Mouse (Mus musculus): ENCODE results near the gene Frmpd1. TPM values are rescaled to one million over a fixed set of nuclear protein-coding genes. Genes with fewer than 3 reads are reported as not detected.

The Frmpd1 gene
- polyA plus RNA-seq, 1 experiment: 4.5 TPM

GRCm38 (mm10) chr4:45158608-45159007, 26.1 kb upstream of the Frmpd1 start:
- Histone ChIP-seq H3K9me3 (replicated peaks; ENCODE audit: control insufficient read depth, insufficient read depth, low read length, poor library complexity, severe bottlenecking) (no peaks in the 10 kb centered on the region), H3K36me3 (ENCODE audit: control insufficient read depth, insufficient read depth, low read length, poor library complexity, severe bottlenecking) (no peaks in the 10 kb centered on the region), H3K27me3 (ENCODE audit: control insufficient read depth, insufficient read depth, low read length, poor library complexity, severe bottlenecking) (no peaks in the 10 kb centered on the region), H3K4me1 (ENCODE audit: control insufficient read depth, insufficient read depth, low read length) (no peaks in the 10 kb centered on the region), H3K4me3 (ENCODE audit: low read depth, low read length) (no peak overlapping the region), H3K27ac (ENCODE audit: insufficient read depth, low read length) (no peak overlapping the region), H3K9ac (ENCODE audit: low read depth, poor library complexity, severe bottlenecking) (no peak overlapping the region)
- TF ChIP-seq EP300 (IDR thresholded peaks at IDR 0.05; ENCODE audit: insufficient read depth, low read depth, low read length) (no peak), POLR2A (IDR thresholded peaks at IDR 0.05; ENCODE audit: insufficient read depth, low read length) (no peak), CTCF (IDR thresholded peaks at IDR 0.05; ENCODE audit: low read depth, low read length) (no peak)

GRCm38 (mm10) chr4:45160773-45161172, 23.9 kb upstream of the Frmpd1 start:
- no peak overlapping the region for H3K9ac ChIP-seq (ENCODE audit: low read depth, poor library complexity, severe bottlenecking)
- no peaks in the 10 kb centered on the region for H3K36me3 ChIP-seq (ENCODE audit: control insufficient read depth, insufficient read depth, low read length, poor library complexity, severe bottlenecking)
- TF ChIP-seq CTCF (IDR thresholded peaks at IDR 0.05; ENCODE audit: low read depth, low read length) (no peak), POLR2A (IDR thresholded peaks at IDR 0.05; ENCODE audit: insufficient read depth, low read length) (no peak), EP300 (IDR thresholded peaks at IDR 0.05; ENCODE audit: insufficient read depth, low read depth, low read length) (no peak)
- no peak overlapping the region for H3K4me3 ChIP-seq (ENCODE audit: low read depth, low read length)
- no peaks in the 10 kb centered on the region for H3K27me3 ChIP-seq (ENCODE audit: control insufficient read depth, insufficient read depth, low read length, poor library complexity, severe bottlenecking)
- no peaks in the 10 kb centered on the region for H3K4me1 ChIP-seq (ENCODE audit: control insufficient read depth, insufficient read depth, low read length)
- no peak overlapping the region for H3K27ac ChIP-seq (ENCODE audit: insufficient read depth, low read length)
- no peaks in the 10 kb centered on the region for H3K9me3 ChIP-seq (replicated peaks; ENCODE audit: control insufficient read depth, insufficient read depth, low read length, poor library complexity, severe bottlenecking)

- H3K4me1 ChIP-seq (ENCODE audit: control insufficient read depth, insufficient read depth, low read length): no peaks in the 10 kb centered on the region
- TF ChIP-seq CTCF (IDR thresholded peaks at IDR 0.05; ENCODE audit: low read depth, low read length) (no peak), EP300 (IDR thresholded peaks at IDR 0.05; ENCODE audit: insufficient read depth, low read depth, low read length) (no peak), POLR2A (IDR thresholded peaks at IDR 0.05; ENCODE audit: insufficient read depth, low read length) (no peak)
- H3K9me3 ChIP-seq (replicated peaks; ENCODE audit: control insufficient read depth, insufficient read depth, low read length, poor library complexity, severe bottlenecking): no peaks in the 10 kb centered on the region
- no peaks in the 10 kb centered on the region for H3K36me3 ChIP-seq (ENCODE audit: control insufficient read depth, insufficient read depth, low read length, poor library complexity, severe bottlenecking)
- no peak overlapping the region for H3K4me3 ChIP-seq (ENCODE audit: low read depth, low read length)
- no peaks in the 10 kb centered on the region for H3K27me3 ChIP-seq (ENCODE audit: control insufficient read depth, insufficient read depth, low read length, poor library complexity, severe bottlenecking)
- H3K27ac ChIP-seq (ENCODE audit: insufficient read depth, low read length): no peak overlapping the region
- no peak overlapping the region for H3K9ac ChIP-seq (ENCODE audit: low read depth, poor library complexity, severe bottlenecking)
These were observed 21.0 kb upstream of the Frmpd1 start for GRCm38 (mm10) chr4:45163711-45164110.

GRCm38 (mm10) chr4:45165477-45165876, 19.2 kb upstream of the Frmpd1 start:
- Histone ChIP-seq H3K27me3 (ENCODE audit: control insufficient read depth, insufficient read depth, low read length, poor library complexity, severe bottlenecking) (no peaks in the 10 kb centered on the region), H3K4me3 (ENCODE audit: low read depth, low read length) (no peak overlapping the region), H3K27ac (ENCODE audit: insufficient read depth, low read length) (no peak overlapping the region), H3K9ac (ENCODE audit: low read depth, poor library complexity, severe bottlenecking) (no peak overlapping the region), H3K4me1 (ENCODE audit: control insufficient read depth, insufficient read depth, low read length) (no peaks in the 10 kb centered on the region), H3K36me3 (ENCODE audit: control insufficient read depth, insufficient read depth, low read length, poor library complexity, severe bottlenecking) (no peaks in the 10 kb centered on the region), H3K9me3 (replicated peaks; ENCODE audit: control insufficient read depth, insufficient read depth, low read length, poor library complexity, severe bottlenecking) (no peaks in the 10 kb centered on the region)
- no peak for TF ChIP-seq POLR2A (IDR thresholded peaks at IDR 0.05; ENCODE audit: insufficient read depth, low read length)
- no peak for TF ChIP-seq CTCF (IDR thresholded peaks at IDR 0.05; ENCODE audit: low read depth, low read length)
- no peak for TF ChIP-seq EP300 (IDR thresholded peaks at IDR 0.05; ENCODE audit: insufficient read depth, low read depth, low read length)

- H3K4me3 ChIP-seq (ENCODE audit: low read depth, low read length): no peak overlapping the region
- no peaks in the 10 kb centered on the region for H3K4me1 ChIP-seq (ENCODE audit: control insufficient read depth, insufficient read depth, low read length)
- TF ChIP-seq POLR2A (IDR thresholded peaks at IDR 0.05; ENCODE audit: insufficient read depth, low read length) (no peak), CTCF (IDR thresholded peaks at IDR 0.05; ENCODE audit: low read depth, low read length) (no peak), EP300 (IDR thresholded peaks at IDR 0.05; ENCODE audit: insufficient read depth, low read depth, low read length) (no peak)
- no peak overlapping the region for H3K27ac ChIP-seq (ENCODE audit: insufficient read depth, low read length)
- no peaks in the 10 kb centered on the region for H3K36me3 ChIP-seq (ENCODE audit: control insufficient read depth, insufficient read depth, low read length, poor library complexity, severe bottlenecking)
- H3K27me3 ChIP-seq (ENCODE audit: control insufficient read depth, insufficient read depth, low read length, poor library complexity, severe bottlenecking): no peaks in the 10 kb centered on the region
- H3K9ac ChIP-seq (ENCODE audit: low read depth, poor library complexity, severe bottlenecking): no peak overlapping the region
- H3K9me3 ChIP-seq (replicated peaks; ENCODE audit: control insufficient read depth, insufficient read depth, low read length, poor library complexity, severe bottlenecking): no peaks in the 10 kb centered on the region
These were observed 18.7 kb upstream of the Frmpd1 start for GRCm38 (mm10) chr4:45165955-45166354.

- no peaks in the 10 kb centered on the region for H3K9me3 ChIP-seq (replicated peaks; ENCODE audit: control insufficient read depth, insufficient read depth, low read length, poor library complexity, severe bottlenecking)
- no peak for TF ChIP-seq EP300 (IDR thresholded peaks at IDR 0.05; ENCODE audit: insufficient read depth, low read depth, low read length)
- TF ChIP-seq CTCF (IDR thresholded peaks at IDR 0.05; ENCODE audit: low read depth, low read length): no peak
- no peak for TF ChIP-seq POLR2A (IDR thresholded peaks at IDR 0.05; ENCODE audit: insufficient read depth, low read length)
- no peaks in the 10 kb centered on the region for H3K4me1 ChIP-seq (ENCODE audit: control insufficient read depth, insufficient read depth, low read length)
- H3K4me3 ChIP-seq (ENCODE audit: low read depth, low read length): no peak overlapping the region
- H3K27ac ChIP-seq (ENCODE audit: insufficient read depth, low read length): no peak overlapping the region
- no peak overlapping the region for H3K9ac ChIP-seq (ENCODE audit: low read depth, poor library complexity, severe bottlenecking)
- H3K36me3 ChIP-seq (ENCODE audit: control insufficient read depth, insufficient read depth, low read length, poor library complexity, severe bottlenecking): no peaks in the 10 kb centered on the region
- H3K27me3 ChIP-seq (ENCODE audit: control insufficient read depth, insufficient read depth, low read length, poor library complexity, severe bottlenecking): no peaks in the 10 kb centered on the region
These were observed 13.3 kb upstream of the Frmpd1 start for GRCm38 (mm10) chr4:45171340-45171739.

Data from ES-Bruce4 (cell line).